Mouse (Mus musculus): Measurements from ENCODE around the gene Irx3.

GRCm38 (mm10) chr8:91819778-91820177, 17.9 kb upstream of the Irx3 start:
- no peak for TF ChIP-seq CTCF (IDR thresholded peaks at IDR 0.05; ENCODE audit: low read depth, low read length)
- TF ChIP-seq POLR2A (IDR thresholded peaks at IDR 0.05; ENCODE audit: borderline replicate concordance, low read depth, low read length) = no peak

Data from bone marrow macrophage, adult 2 months (primary cell).